Mouse (Mus musculus) gastrocnemius, postnatal 14 days (tissue): Measurements from ENCODE around the gene Sult6b2. TPM values are rescaled to one million over a fixed set of nuclear protein-coding genes. Genes with fewer than 3 reads are reported as not detected.

ENCODE experiments used
- DNase-seq: peaks from one replicate; pipeline ENCODE4 v3.0.0; 2021; ENCODE audit warnings: mixed read lengths
- intact Hi-C: fragments of 180-260 bp; cut with DNase I; formaldehyde crosslinking; loops from one replicate; pipeline ENCODE4 v1.15.1; 2025; ENCODE audit warnings: low total_unique reads
- total RNA-seq, 2 experiments: library from RNA; stranded (reverse); gene quantifications; 2 replicates each; pipeline ENCODE4 v1.2.3; 2021

Sult6b2 gene
- total RNA-seq, 2 experiments from 2014 or later = not detected

- intact Hi-C loops = no loop called here
- no peak for DNase-seq
Measured at GRCm38 (mm10) chr6:142748057-142748708, 56.1 kb downstream of the Sult6b2 start.

DNA sequence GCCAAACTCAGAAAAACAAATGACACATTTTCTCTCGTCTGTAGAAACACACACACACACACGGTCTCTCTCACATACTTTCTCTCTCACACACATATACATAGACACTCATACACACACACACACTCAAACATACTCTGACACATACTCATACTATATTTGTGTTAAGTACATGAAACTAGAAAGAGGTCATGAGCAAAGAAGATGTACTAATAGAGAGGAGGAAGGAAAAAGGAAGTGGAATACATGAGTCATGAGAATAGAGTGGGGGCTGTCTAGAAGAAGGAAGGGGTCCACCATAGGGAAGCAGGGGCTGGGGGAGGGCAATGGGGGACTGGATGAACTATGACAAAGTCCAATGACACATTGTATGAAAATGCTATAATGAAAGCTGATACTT lies 57.1 kb downstream of the Sult6b2 start:
- intact Hi-C loops = no loop called here
- no peak for DNase-seq

GRCm38 (mm10) chr6:142746765-142747164 lies 57.5 kb downstream of the Sult6b2 start:
- no peak for DNase-seq
- intact Hi-C loops = no loop called here

GRCm38 (mm10) chr6:142745484-142745883 lies 58.8 kb downstream of the Sult6b2 start:
- DNase-seq = no peak
- intact Hi-C loops = no loop called here

DNA sequence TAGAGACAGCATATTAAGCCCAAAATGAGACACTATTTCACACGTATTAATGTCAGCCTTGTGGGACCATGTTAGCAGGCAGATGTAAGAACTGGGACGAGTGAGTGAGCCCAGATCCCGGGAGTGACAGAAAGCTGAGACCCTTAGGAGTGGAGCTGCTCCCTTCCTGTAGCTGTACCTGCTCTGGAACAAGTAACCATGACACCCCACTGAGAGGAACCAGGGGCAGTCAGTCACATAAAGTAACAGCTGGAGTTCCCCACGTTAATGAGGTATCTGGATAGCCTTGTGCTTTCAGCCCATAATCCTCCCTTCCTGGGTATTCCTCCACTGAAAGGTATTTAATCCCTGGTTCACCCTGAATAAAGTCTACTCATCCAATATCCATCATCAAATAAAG lies 61.1 kb downstream of the Sult6b2 start:
- intact Hi-C loops = no loop called here
- no peak for DNase-seq

DNA sequence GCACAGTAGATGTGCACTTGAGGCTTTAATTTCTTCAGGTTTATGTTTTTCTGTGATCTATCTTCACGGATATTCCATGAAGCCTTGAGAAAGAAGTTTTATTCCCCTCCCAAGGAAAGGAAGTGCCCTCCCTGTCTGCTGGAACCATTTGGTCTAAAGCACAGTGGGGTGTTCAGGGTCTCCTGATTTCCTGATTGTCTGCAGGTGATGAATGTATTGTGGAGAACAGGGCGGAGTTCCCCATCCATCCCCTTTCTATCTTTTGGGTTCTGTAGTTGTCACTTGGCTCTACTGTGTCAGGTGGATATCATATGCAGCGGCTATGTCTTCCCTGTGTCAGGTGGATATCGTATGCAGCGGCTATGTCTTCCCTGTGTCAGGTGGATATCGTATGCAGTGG lies 62.5 kb downstream of the Sult6b2 start:
- intact Hi-C loops = no loop called here

GRCm38 (mm10) chr6:142738637-142739036 lies 65.7 kb downstream of the Sult6b2 start:
- intact Hi-C loops = loop anchor here (5.0 kb wide), 1 partner anchor 216 kb away; no protein-coding TSS in a partner anchor

More for the DNA sequence above, 62.5 kb downstream of the Sult6b2 start:
- no peak for DNase-seq

DNA sequence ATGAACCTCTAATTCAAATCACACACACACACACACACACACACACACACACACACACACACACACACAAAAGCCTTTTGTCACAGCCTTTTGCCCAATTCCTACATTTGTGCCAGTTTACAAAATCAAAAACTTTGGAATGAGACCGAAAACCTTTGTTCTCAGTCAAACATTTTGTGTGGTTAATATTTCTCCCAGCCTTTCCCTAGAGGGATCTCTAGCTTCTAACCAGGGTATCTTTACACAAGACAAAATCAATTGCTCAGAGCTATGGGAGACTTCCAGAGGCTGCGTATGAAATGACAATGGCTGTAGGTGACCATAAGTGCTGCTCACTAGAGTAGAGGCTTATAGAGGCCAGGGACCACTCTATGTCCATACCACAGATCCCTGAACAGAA lies 66.1 kb downstream of the Sult6b2 start:
- DNase-seq = no peak
- intact Hi-C loops = loop anchor here (5.0 kb wide), 1 partner anchor 216 kb away; no protein-coding TSS in a partner anchor

More at GRCm38 (mm10) chr6:142738637-142739036, 65.7 kb downstream of the Sult6b2 start:
- DNase-seq = no peak

DNA sequence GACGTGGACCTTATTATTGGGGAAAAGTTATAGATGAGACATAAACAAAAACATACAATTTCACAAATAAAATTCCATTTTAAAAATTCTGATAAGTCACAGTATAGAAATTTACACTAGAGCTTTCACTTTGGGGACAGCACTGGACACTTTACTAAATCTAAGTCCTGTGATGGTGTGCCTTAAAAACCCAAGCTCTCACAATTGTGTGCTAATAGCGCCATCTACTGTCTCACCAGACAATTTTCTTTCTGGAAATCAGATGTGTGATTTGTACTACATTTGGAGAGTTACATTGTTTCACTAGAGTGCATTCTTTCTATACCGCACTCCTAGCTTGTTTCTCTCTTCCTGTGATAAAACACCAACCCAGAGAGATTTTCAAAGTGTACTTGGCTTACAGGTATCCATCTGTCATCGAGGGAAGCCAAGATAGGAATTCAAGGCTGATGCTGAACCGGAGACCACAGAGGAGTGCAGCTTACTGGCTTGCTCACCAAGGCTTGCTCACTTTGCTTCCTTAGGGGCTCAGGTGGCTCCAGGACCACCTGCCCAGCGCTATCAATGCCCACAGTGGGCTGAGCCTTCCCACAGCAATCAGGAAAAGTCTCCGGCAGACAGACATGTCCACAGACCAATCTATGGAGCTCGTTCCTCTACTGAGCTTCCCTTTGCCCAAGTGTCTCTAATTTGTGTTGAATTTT lies 68.8 kb downstream of the Sult6b2 start:
- intact Hi-C loops = loop anchor here (5.0 kb wide), 1 partner anchor 213 kb away; no protein-coding TSS in a partner anchor
- no peak for DNase-seq

Other genes starting within 250 kb of the Sult6b2 start
- 10 to 100 TPM; 20.7 to 21.4 TPM for gene Kcnj8, start 232.9 kb downstream of the Sult6b2 start, total RNA-seq
- gene Abcc9, start 102.2 kb downstream of the Sult6b2 start, total RNA-seq = 100 to 1,000 TPM; 126 to 127 TPM
- 10 to 100 TPM; 24.9 to 31.1 TPM for gene Cmas, start 47.8 kb downstream of the Sult6b2 start, total RNA-seq
- under 1 TPM; 0.16 to 0.42 TPM for gene St8sia1, start 159.9 kb upstream of the Sult6b2 start, total RNA-seq